Mouse (Mus musculus) liver, adult 2 months (tissue): ENCODE measurements around the gene Rerg.

Source experiments
- CTCF ChIP-seq: fragments of 200-500 bp; IDR thresholded peaks from 2 replicates; pipeline ENCODE4 v1.5.1; 2011; ENCODE audit warnings: low read depth, low read length, control low read depth
- POLR2A ChIP-seq: fragments of 200-500 bp; IDR thresholded peaks from 2 replicates; pipeline ENCODE4 v1.6.1; 2011; ENCODE audit warnings: low read length, control low read depth; ENCODE audit not compliant: insufficient read depth; ENCODE audit errors: extremely low read depth

- no peak for TF ChIP-seq CTCF
- no peak for TF ChIP-seq POLR2A
Observed at GRCm38 (mm10) chr6:137017216-137017973, 152.9 kb downstream of the Rerg start.
